Mouse (Mus musculus) heart, postnatal 14 days (tissue): ENCODE data around the gene Tex14. TPM values are rescaled to one million over a fixed set of nuclear protein-coding genes. Genes with fewer than 3 reads are reported as not detected.
"Not testable (repeated sequence)": the region's sequence is repeated elsewhere in the genome, so short reads cannot be mapped to it uniquely, and the experiment has no call there.

Experiments used
- DNase-seq, 2 experiments: peaks; one replicate each; pipeline ENCODE4 v3.0.0; 2021 to 2022
- intact Hi-C: fragments of 180-260 bp; cut with DNase I; formaldehyde crosslinking; loops from one replicate; pipeline ENCODE4 v1.15.1; 2025
- total RNA-seq, 2 experiments: library from RNA; stranded (reverse); gene quantifications; 2 replicates each; pipeline ENCODE4 v1.2.3; 2021

Tex14 gene
- total RNA-seq, 2 experiments from 2014 or later: 0.27 to 0.41 TPM

DNA sequence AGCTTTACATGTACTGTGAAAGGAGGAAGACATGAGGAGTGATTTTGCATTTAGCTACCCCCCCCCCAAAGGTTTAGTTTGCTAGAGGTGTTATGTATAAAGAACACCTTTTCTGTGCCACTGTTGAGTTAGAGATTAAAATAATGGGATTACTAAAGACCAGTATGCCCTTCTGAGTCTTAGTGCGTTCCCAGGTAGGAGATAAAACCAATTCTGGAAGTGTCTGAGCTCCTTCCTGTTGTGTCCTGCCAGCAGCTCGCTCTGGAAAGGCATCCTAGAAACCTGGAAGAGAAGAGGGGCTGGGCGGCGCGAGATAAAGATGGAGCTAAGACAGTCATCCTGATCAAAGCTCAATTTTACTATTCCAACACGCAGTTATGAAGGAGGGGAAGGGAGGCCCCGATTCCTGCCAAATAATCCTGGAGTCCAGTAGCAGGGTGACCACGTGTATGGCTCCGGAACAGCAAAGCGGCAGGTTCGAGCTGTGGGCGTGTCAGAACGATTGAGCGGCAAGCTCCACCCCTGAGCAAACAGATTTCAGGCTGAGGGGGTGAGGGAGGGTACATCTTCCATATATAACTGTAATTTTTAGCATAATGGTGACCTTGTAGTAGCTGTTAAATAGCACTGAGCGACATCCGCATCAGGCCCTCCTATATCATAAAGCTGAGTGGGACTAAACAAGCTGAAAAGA is 40.0 kb downstream of the Tex14 start:
- no peak for DNase-seq

GRCm38 (mm10) chr11:87445593-87445992 is 40.7 kb downstream of the Tex14 start:
- intact Hi-C loops, DNase-seq: not testable (repeated sequence)

More for the DNA sequence above, 40.0 kb downstream of the Tex14 start:
- intact Hi-C loops: no loop called here

GRCm38 (mm10) chr11:87446159-87446558 is 41.3 kb downstream of the Tex14 start:
- intact Hi-C loops: no loop called here
- no peak for DNase-seq

DNA sequence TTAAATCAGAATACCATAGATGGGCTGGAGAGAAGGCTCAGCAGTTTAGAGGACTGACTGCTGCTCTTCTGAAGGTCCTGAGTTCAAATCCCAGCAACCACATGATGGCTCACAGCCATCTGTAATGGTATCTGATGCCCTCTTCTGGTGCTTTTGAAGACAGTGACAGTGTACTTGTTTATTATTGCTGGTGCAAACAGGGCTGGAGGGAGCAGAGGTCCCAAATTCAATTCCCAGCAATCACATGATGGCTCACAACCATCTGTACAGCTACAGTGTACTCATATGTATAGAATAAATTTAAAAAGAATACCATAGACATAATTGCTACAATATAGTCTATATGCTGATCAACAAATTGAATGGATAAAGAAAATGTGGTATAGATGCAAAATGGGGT is 42.6 kb downstream of the Tex14 start:
- intact Hi-C loops: no loop called here
- DNase-seq: no peak

- peak; percentile 90 to 93 for DNase-seq
- intact Hi-C loops: not testable (repeated sequence)
Measured at GRCm38 (mm10) chr11:87448081-87448475, 43.2 kb downstream of the Tex14 start.

DNA sequence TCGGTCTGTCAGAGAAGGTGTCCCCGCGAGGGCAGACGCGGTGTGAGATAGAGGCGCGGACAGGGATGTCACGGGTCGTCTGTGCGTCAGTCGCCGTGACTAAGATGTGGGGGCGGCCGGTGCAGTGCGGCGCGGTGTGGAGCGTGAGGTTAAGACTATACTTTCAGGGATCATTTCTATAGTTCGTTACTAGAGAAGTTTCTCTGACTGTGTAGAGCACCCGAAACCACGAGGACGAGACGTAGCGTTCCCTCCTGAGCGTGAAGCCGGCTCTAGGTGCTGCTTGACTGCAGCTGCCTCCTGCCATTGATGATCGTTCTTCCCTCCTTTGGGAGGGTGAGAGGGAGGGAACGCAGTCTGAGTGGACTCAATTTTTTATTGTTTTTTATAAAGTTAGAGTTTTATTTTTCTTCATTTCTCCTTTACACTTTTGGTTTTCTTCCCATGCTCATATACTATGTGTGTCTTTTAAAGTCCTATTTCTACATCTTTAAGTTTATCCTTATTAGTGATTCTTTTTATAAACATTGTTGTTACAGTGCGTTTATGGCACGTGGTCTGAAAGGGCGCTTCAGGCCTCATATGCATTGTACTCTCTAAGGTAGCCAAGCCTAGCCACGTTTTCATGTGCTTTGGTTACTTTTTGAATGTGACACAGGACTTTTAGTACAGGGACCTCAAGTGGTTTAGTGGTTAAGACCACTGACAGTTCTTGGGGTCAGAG is 43.8 kb downstream of the Tex14 start:
- intact Hi-C loops: not testable (repeated sequence)
- peak; percentile 13 to 35 for DNase-seq

DNA sequence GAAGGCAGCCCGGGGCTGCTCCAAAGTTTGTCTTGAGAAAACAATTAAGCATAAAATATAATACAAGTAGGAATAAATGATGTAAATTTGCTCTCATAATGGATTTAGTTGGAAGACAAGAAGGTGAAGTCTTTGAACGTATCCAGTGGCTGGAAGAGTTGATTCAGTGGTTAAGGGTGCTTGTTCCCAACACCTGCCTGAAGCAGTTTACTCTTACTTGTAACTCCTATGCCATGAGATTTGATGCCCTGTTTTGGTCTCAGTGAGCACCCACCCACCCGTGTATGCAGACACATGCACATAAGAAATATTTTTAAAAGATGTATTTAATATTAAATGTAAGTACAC is 44.3 kb downstream of the Tex14 start:
- no peak for DNase-seq
- intact Hi-C loops: no loop called here

DNA sequence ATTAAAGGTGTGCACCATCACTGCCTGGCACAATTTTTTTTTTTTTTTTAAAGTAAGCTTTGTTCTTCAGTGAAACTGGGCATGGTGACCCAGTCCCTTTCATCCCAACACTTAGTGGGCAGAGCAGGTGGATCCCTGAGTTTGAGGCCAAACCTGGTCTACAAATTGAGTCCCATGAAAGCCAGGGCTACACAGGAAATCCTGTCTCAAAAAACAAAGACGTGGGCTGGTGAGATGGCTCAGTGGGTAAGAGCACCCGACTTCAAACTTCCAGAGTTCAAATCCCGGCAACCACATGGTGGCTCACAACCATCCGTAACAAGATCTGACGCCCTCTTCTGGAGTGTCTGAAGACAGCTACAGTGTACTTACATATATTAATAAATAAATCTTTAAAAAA is 45.0 kb downstream of the Tex14 start:
- DNase-seq, intact Hi-C loops: not testable (repeated sequence)

DNA sequence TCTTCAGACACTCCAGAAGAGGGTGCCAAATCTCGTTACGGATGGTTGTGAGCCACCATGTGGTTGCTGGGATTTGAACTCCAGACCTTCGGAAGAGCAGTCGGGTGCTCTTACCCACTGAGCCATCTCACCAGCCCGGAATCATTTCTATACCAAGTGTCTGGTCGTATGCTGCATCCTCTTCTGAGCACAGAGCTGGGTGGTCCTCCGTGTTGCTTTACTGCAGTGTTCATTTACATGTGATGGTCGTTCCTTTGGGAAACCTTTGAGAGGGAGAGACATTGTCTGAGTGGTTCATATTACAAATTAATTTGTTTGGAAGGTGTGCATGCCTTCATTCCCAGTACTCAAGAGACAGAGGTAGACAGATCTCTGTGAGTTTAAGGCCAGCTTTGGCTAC is 47.9 kb downstream of the Tex14 start:
- DNase-seq, intact Hi-C loops: not testable (repeated sequence)

DNA sequence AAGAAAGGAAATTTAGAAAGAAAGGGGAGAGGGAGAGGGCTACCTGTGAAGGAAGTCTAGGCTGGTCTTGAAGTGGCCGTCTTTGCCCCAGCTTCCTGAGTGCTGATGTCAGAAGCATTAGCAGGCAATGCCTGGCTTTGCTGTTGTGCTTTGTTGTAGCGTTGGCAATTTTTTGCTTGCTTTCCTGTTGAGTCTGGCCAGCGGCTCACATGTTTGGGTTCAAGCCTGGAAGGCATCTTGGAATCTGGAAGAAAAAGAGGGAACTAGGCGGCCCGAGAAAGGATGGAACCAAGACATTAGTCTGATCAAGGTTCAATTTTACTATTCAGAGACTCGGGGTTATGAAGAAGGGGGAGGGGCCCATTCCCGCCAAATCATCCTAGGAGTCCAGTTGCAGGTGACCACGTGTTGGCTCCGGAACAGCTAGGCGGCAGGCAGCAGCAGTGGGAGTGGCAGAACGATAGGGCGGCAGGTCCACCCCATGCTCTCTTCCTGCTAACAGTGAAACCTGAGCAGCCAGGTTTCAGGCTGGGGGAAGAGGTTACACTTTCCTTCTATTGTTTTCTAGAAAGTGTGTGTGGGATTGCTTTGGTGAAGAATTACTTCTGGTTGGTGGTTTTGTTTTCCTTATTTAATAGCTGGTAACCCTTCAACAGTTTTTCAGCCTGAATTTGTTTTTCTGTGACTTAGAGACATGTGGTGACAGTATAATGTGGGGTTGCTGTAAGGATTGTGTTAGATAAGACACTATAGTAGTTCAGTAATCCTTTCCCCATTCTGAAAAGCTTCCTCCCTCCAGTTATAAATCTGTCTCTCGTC is 48.6 kb downstream of the Tex14 start:
- no peak for DNase-seq
- intact Hi-C loops: no loop called here

DNA sequence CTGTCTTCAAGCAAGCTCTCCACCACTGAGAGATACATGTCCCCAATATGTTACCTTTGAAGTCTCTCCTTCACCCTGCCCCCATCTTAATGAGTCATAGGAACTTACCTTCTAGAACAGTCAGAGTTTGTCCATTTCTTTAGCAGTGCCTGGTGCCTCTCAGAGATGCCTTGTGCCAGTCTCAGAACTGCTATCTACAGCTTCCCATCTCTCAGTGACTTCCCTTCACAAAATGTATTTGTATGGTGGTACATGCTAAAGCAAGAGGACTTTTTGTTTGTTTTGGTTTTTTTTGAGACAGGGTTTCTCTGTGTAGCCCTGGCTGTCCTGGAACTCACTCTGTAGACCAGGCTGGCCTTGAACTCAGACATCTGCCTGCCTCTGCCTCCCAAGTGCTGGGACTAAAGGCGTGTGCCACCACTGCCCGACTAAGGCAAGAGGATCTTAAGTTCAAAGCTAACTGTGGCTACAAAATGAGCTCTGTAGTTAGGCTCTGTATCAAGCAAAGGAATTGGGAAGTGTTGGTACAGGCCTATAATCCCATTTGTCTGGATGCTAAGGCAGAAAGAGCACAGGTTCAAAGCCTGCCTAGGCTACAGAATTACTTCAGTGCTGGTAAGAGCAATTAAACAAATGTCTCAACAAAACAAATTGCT is 49.3 kb downstream of the Tex14 start:
- intact Hi-C loops: no loop called here
- no peak for DNase-seq

DNA sequence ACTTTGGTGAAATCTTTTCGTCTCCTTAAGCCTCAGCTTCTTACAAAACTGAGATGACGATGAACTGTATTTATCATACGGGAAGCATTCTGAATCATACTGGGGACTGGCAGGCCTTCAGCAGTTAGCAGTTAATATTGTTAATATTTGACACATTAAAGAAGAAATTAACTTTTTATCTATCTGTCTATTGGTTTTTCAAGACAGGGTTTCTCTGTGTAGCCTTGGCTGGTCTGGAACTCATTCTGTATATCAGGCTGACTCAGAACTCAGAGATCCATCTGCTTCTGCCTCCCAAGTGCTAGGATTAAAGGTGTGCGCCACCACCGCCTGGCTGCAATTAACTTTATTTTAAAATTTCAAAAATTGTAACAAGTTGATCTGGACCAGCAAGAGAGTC is 50.7 kb downstream of the Tex14 start:
- DNase-seq: no peak
- intact Hi-C loops: no loop called here

GRCm38 (mm10) chr11:87455984-87456383 is 51.1 kb downstream of the Tex14 start:
- intact Hi-C loops: no loop called here
- no peak for DNase-seq

DNA sequence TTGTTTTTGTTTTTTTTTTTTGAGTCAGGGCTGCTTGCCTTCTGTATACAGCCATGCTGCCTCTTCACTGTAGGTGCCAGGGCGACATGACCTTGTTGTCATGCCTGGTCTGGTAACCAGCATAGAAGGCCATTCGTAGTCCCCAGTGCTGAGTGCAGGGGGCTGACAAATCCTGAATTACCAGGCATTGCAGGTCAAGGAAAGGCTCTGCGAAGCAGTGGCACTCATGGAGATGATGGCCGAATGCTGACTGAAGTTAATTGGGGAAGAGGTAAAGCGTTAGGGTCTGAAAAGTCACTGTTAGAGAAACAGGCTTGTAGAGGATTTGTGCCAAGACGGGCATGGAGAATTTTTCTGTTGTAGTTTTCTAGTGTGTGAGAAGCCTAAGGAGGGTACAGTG is 55.7 kb downstream of the Tex14 start:
- no peak for DNase-seq
- intact Hi-C loops: no loop called here

DNA sequence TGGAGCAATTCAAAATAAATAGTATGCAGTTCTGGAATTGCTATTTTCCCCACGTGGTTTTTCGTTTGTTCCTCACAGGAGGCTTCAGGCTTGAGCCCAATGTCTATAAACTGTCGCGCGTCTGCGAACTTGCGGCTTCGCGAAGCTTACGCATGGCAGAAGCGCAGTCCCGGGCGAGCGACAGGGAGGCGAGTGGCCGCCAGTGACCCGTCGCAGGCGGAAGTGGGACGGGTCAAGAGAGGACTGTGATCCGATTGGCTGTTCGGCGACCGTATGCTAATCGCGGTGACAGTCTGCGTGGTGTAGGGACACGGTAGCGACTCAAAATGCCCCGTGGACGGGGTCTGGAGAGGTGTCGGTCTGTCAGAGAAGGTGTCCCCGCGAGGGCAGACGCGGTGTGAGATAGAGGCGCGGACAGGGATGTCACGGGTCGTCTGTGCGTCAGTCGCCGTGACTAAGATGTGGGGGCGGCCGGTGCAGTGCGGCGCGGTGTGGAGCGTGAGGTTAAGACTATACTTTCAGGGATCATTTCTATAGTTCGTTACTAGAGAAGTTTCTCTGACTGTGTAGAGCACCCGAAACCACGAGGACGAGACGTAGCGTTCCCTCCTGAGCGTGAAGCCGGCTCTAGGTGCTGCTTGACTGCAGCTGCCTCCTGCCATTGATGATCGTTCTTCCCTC is 57.1 kb downstream of the Tex14 start:
- DNase-seq: peak; percentile 83 to 87
- intact Hi-C loops: not testable (repeated sequence)

DNA sequence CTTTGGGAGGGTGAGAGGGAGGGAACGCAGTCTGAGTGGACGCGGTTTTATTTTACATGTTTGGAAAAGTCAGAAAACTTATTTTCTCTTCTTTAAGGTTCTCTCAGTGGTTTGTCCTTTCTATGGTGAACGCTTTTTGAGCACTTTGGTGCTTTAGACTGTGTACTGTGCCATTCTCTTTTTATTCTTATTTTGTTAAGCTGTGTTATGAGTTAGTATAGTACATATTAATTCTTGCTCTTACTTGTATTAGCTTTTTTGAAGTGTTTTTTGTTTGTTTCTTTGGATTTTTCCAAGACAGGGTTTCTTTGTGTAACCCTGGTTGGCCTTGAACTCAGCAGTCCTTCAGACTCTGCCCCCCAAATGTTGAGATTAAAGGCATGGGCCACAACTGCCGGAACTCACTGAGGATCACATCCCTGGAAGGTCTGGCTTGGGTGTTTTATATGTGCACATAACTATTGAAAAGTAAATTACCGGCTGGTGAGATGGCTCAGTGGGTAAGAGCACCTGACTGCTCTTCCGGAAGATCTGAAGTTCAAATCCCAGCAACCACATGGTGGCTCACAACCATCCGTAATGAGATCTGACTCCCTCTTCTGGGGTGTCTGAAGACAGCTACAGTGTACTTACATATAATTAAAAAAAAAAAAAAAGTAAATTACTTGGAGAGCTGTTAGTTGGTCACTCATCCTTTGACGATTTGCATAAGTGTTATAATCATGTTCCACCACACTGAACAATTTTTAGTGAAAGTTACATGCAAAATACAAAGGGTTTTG is 57.8 kb downstream of the Tex14 start:
- peak in 1 of 2 experiments; percentile 41 for DNase-seq
- intact Hi-C loops: no loop called here

DNA sequence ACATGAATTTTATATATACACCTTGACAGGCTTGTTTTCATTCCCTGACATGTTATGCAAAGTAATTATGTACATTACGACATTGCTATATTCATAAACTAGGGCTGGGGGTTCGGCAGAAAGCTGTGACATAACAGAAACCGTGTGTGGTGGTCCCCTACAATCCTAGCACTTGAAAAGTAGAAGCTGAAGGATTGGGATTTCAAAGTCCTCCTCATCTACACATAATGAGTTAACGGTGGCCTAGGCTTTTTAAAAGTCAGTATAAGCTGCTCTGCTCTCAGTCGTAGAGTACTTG is 58.3 kb downstream of the Tex14 start:
- intact Hi-C loops: no loop called here
- no peak for DNase-seq

GRCm38 (mm10) chr11:87463792-87464430 is 59.0 kb downstream of the Tex14 start:
- intact Hi-C loops, DNase-seq: not testable (repeated sequence)

DNA sequence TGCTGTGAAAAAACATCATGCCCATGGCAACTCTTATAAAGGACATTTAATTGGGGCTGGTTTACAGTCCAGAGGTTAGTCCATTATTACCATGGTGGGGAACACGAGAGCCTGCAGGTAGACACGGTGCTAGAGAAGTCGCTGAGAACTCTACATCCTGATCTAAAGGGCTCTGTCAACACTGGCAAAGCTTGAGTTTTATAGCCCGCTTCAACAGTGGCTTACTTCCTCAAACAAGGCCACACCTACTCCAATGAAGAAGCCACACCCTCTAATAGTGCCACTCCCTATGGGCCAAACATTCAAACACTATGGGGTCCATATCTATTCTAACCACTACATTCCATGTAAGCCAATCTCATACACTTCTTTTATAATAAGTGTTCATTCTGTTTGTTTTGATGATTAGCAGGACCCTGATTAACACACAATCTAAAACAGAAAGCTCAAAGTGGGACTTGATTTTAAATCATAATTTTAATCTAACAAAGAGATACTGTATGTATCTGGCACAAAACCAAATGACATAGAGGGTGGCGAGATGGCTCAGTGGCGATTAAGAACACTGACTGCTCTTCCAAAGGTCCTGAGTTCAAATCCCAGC is 61.2 kb downstream of the Tex14 start:
- intact Hi-C loops: loop anchor here (5.0 kb wide), 1 partner anchor 126 kb away; the partner anchor contains the start of gene Mtmr4
- no peak for DNase-seq
